Mouse (Mus musculus): Measurements from ENCODE around the gene Nfasc.

The Nfasc gene

GRCm38 (mm10) chr1:132741175-132741997 lies at the start of gene Nfasc:
Nfasc (minus strand) TSS chr1:132741797.
- no peak for DNase-seq (ENCODE audit: low read depth)

- DNase-seq (ENCODE audit: low read depth), result no peak
These were observed 49.5 kb upstream of the Nfasc start for GRCm38 (mm10) chr1:132791049-132791448.

DNA sequence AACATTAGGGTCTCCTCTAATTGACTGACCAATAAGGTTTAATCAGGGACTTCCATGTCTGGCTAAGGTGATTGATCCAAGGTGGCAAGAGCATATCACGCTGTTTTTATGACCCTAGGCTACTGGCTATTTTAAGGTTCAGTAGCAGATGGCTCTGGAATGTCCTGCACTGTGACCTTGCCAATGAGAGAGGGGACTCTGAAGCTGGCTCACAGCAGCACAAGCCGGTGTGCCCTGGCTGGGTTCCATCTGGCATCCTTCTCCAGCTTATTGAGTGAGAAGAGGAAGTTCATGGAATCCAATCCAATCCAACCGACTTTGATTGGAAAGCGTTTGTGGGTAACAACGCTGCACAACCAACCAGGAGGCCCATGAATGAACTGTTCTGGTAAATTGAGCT lies 45.3 kb upstream of the Nfasc start:
- DNase-seq (ENCODE audit: low read depth), result no peak

DNA sequence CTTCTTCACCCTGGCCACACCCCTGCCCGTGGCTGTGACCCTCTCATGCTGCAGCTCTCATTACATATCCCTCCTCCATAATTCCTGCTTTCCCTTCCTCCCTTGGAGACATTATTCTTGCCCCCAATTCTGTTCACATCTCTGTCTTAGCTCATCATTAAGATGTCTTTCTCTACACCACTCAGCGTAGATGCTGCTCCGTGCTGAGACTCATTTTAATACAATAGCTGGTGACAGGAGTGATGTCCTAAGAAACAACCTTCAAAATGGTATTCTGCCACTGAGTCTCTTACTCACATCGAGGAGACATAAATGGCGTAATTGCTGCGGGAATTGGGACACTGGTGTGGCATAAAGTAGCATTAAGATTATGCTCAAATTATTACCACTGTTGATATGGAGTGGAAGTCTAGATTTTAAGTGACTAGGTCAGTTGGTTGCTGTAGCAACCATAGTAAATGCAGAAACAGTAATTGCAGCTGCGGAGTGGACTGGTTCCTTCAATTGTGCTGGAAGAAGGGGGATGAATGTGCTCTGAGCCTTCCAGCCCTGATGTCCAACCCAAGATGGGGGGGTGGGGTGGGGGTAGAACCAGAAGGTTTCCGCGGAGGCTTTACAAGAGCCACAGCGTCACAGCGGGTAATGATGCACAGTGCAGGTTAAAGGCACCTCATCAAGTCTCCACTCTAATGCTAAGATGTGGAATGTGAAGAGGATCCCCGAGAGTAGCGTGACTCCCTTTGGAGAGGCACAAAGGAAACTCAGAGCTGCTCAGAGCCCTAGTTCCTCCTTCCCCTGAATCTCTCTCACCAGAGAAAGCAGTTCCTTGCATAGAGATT lies 40.2 kb upstream of the Nfasc start:
- no peak for DNase-seq (ENCODE audit: low read depth)

GRCm38 (mm10) chr1:132780961-132781360 lies 39.4 kb upstream of the Nfasc start:
- no peak for DNase-seq (ENCODE audit: low read depth)

- no peak for DNase-seq (ENCODE audit: low read depth)
These were observed 38.7 kb upstream of the Nfasc start for GRCm38 (mm10) chr1:132780254-132780653.

GRCm38 (mm10) chr1:132774959-132775358 lies 33.4 kb upstream of the Nfasc start:
- DNase-seq (ENCODE audit: low read depth), result no peak

DNA sequence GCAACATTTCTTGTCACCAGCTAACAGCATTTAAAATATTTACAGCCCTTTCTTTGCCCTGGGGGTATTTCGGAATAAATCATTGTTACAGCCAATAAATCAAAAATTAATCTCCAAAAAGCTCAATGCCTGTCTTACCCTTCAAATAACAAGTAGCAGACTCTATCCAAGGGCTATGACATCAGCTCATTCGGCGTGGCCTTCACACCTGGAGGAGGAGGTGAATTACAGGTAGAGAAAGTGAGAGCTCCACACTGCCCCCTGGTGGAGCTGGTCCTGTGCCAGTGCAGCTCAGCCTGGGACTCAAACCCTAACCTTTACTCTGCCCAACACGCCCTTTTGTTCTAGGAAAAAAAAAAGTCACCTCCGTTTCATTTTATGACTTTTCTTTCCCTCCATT lies 29.8 kb upstream of the Nfasc start:
- DNase-seq (ENCODE audit: low read depth), result no peak

- no peak for DNase-seq (ENCODE audit: low read depth)
These were observed 28.0 kb upstream of the Nfasc start for GRCm38 (mm10) chr1:132769559-132769958.

DNA sequence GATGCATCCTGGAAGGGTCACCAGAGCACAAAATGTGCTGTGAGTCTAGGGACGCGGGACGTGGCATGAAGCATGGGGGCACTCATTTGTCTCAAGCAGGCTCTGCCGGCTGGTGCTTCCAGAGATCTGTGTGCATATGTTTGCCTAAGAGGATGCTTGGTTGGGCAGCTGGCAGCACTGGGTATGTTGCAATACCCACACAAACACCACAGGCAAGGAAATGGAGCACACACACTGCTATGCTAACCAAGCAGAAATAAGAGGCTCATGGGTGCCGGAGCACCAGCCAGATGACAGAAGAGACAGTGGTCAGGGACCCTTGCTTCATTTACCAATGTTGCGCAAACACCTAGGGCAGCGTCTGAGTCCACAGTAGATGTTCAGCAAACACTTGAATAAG lies 25.8 kb upstream of the Nfasc start:
- no peak for DNase-seq (ENCODE audit: low read depth)

DNA sequence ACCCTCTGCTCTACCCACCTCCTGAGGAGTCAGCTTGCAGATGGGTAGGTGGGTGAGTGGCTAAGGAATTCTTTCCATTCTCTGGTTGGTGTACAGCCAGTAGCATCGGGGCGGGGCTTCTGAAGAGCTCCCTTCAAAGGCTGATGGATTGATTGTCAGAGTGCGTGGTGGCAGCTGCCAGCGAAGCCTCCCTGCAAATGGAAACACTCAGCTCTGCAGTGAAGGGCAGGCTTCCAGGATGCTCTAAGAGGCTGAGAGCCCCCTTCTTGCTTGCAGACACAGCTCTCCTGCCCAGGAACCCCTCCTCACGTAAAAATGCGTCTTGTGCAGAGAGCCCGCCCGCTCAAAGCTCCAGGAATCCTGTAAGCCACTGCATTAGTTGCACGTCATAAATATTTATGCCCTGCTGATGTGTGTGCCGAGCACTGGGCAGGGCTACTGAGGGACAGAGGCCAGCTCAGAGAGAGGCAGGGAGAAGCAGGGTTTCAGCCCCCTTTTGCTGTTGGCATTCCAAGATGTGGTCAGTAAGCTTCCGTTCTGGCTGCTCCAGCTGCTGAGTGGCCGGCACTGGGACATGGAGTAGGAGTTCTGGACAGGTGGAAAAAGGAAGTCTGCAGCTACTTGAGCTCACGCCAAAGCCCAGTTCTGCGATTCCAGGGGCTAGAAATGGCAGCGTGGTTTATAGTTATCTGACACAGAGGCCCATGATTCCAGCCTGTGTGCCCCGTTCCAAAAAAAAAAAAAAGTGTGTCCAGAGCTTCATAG lies 24.5 kb upstream of the Nfasc start:
- no peak for DNase-seq (ENCODE audit: low read depth)

DNA sequence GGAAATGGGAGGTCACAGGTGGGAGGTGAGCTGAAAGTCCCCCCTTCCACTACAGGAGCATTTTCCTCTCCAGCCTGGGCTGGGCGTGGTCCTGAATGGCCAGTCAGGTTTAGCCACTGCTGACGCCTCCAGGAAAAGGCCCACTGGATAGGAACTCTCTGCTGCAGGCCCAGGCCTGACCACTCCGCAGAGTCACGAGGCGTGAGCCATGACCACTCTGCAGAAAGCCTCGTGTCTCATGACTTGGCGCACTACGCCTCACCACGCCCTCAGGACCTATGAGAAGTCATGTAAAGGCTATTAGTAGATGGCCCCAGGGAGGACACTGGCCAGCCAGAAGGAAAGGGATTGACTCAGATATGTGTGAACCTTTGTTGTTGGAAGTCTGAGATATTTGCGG lies 23.6 kb upstream of the Nfasc start:
- DNase-seq (ENCODE audit: low read depth), result no peak

GRCm38 (mm10) chr1:132759390-132759789 lies 17.8 kb upstream of the Nfasc start:
- DNase-seq (ENCODE audit: low read depth), result no peak

- DNase-seq (ENCODE audit: low read depth), result no peak
These were observed 17.2 kb upstream of the Nfasc start for GRCm38 (mm10) chr1:132758656-132759370.

DNA sequence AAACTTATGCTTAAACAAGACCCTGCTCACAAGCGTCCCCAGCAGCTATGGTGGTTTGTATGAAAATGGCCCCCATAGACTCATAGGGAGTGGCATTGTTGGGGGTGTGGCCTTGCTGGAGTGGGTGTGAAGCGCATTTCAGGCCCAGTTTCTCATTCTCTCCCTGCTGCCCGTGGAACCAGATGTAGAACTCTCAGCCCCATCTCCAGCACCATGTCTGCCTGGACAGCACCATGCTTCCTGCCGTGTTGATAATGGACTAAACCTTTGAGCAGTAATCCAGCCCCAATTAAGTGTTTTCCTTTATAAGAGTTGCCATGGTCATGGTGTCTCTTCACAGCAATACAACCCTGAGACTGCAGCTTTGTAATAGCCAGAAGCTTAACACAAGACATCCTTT lies 13.6 kb upstream of the Nfasc start:
- DNase-seq (ENCODE audit: low read depth), result no peak

- DNase-seq (ENCODE audit: low read depth), result no peak
These were observed 7.8 kb upstream of the Nfasc start for GRCm38 (mm10) chr1:132749217-132749884.

- no peak for DNase-seq (ENCODE audit: low read depth)
These were observed 4.7 kb upstream of the Nfasc start for GRCm38 (mm10) chr1:132746302-132746701.

- DNase-seq (ENCODE audit: low read depth), result no peak
These were observed 4.0 kb upstream of the Nfasc start for GRCm38 (mm10) chr1:132745636-132746035.

DNA sequence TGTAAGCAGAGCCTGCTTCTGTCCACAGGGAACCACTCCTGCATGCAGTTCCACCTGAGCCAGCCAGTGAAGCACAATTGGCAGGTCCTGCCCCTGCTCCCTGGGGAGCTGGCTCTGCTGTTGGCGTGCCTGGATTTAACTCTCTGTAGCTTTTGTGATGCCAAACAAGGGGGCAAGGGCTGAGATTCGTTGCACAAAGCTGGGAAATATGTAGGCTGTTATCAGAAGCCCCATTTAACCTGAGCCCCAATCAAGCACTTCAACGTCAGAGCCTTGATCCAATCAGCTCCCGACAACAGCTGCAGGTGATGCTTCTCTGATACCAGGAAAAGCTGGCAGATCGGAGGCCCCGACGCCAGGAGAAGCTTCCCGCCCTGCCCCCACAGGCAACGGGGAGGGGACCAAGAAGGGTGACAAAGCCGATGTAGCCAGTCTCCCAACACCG lies 2.5 kb downstream of the Nfasc start:
- DNase-seq (ENCODE audit: low read depth), result no peak

GRCm38 (mm10) chr1:132736171-132736570 lies 5.4 kb downstream of the Nfasc start:
- DNase-seq (ENCODE audit: low read depth), result no peak

- DNase-seq (ENCODE audit: low read depth), result peak; percentile 28
These were observed 7.6 kb downstream of the Nfasc start for GRCm38 (mm10) chr1:132733873-132734447.
